Mouse (Mus musculus) liver, embryonic 15.5 days (tissue): Measurements from ENCODE around the gene T2. TPM values are rescaled to one million over a fixed set of nuclear protein-coding genes. Genes with fewer than 3 reads are reported as not detected.
"Not testable (repeated sequence)": the region's sequence is repeated elsewhere in the genome, so short reads cannot be mapped to it uniquely, and the experiment has no call there.

Experiments used
- ATAC-seq: fragments of 200-750 bp; cut with Nextera tagmentation; 2 replicates; pipeline ENCODE4 v1.8.0; 2017; ENCODE audit warnings: moderate number of reproducible peaks, mild to moderate bottlenecking, moderate library complexity; ENCODE audit not compliant: insufficient read depth
- H3K27ac ChIP-seq: fragments of 300-500 bp; sonication (generic); replicated peaks from 2 replicates; pipeline ENCODE4 v1.5.1; 2015; ENCODE audit warnings: mild to moderate bottlenecking, inconsistent platforms
- H3K27me3 ChIP-seq: fragments of 300-500 bp; sonication (generic); 2 replicates; pipeline ENCODE4 v1.6.1; 2015; ENCODE audit warnings: mild to moderate bottlenecking, inconsistent platforms
- H3K36me3 ChIP-seq: fragments of 300-500 bp; sonication (generic); replicated peaks from 2 replicates; pipeline ENCODE4 v1.6.1; 2015; ENCODE audit warnings: moderate library complexity, mild to moderate bottlenecking, inconsistent platforms
- H3K4me1 ChIP-seq: fragments of 300-500 bp; sonication (generic); replicated peaks from 2 replicates; pipeline ENCODE4 v1.6.1; 2015; ENCODE audit warnings: inconsistent platforms
- H3K4me2 ChIP-seq: fragments of 300-500 bp; sonication (generic); 2 replicates; pipeline ENCODE4 v1.6.1; 2015; ENCODE audit warnings: moderate library complexity, mild to moderate bottlenecking, inconsistent platforms
- H3K4me3 ChIP-seq: fragments of 300-500 bp; sonication (generic); replicated peaks from 2 replicates; pipeline ENCODE4 v1.5.1; 2015; ENCODE audit warnings: mild to moderate bottlenecking, inconsistent platforms
- H3K9ac ChIP-seq: fragments of 300-500 bp; sonication (generic); 2 replicates; pipeline ENCODE4 v1.6.1; 2015; ENCODE audit warnings: moderate library complexity, mild to moderate bottlenecking, inconsistent platforms
- H3K9me3 ChIP-seq: fragments of 300-500 bp; sonication (generic); replicated peaks from 2 replicates; pipeline ENCODE4 v1.6.1; 2016; ENCODE audit warnings: inconsistent platforms
- WGBS: fragments of 180-500 bp; shearing (Covaris S2); methylation state at CpG from one replicate; pipeline ENCODE4 v1.1.7; 2015; ENCODE audit warnings: mixed read lengths; ENCODE audit not compliant: insufficient replicate concordance; 5-methylcytosine and 5-hydroxymethylcytosine counted together
- polyA plus RNA-seq: library from polyadenylated mRNA; unstranded; fragments of >200 nt; fragmentation: Nextera tagmentation; extraction: Ambion mirVana; gene quantifications from 2 replicates; pipeline ENCODE4 v1.2.1, GENCODE M21; 2015

The T2 gene
- not detected in 2 replicates for polyA plus RNA-seq

- Histone ChIP-seq H3K36me3 (no peaks in the 10 kb centered on the region), H3K4me1 (no peaks in the 10 kb centered on the region), H3K4me3 (no peak within 1 kb of the TSS), H3K27me3 (no peaks in the 10 kb centered on the region), H3K27ac (no peak within 1 kb of the TSS), H3K4me2 (no peak within 1 kb of the TSS), H3K9me3 (no peaks in the 10 kb centered on the region), H3K9ac (no peak within 1 kb of the TSS)
- WGBS = 56% methylated on average over 6 of the region's 6 CpGs
- no peak for ATAC-seq
Observed at GRCm38 (mm10) chr17:8355692-8356091, at the start of gene T2. Gene T2 (plus strand): TSS chr17:8355992.

DNA sequence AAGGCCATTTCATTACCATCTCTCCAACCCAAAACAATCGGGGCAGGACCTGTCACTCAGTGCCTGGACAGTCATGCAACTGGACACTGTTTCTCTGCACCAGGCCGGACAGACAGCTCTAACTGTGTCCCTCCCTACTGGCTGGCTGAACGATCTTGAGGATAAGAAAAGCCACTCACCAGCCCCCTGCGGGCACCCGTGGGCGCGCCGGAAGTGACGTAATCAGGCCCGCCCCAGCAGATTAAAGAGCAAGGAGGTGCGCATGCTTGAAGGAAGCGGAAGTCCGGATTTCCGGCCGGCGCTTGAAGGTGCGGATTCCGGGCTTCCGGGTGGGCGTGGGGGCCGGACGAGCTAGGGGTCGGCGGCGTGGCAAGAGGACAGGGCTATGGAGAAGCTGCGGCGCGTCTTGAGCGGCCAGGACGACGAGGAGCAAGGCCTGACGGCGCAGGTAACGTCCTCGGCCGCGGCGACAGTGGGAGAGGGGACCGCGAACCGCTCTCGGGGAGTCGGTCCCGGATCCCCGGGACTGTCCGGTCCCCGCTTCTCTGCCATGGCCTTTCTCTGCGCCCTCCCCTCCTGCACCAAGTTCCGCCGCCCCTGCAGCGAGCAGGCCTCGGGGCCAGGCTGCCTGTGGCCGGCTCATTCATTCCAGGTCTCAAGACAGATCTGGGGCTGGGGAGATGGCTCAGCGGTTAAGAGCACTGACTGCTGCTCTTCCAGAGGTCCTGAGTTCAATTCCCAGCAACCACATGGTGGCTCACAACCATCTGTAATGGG is 44.8 kb upstream of the T2 start, which contains the start of gene Sft2d1:
TSS of gene Sft2d1 (plus strand) at position 265 of the 777 bp plus-strand sequence.
- ATAC-seq = peak; percentile 94
- peak within 1 kb of the TSS; percentile 74 for H3K4me2 ChIP-seq
- WGBS = under 1% methylated on average over 54 of the region's 54 CpGs

GRCm38 (mm10) chr17:8311751-8312150 is 44.0 kb upstream of the T2 start:
- ATAC-seq = no peak
- Histone ChIP-seq H3K9me3 (no peaks in the 10 kb centered on the region), H3K27me3 (no peaks in the 10 kb centered on the region)

More for the DNA sequence above, 44.8 kb upstream of the T2 start, which contains the start of gene Sft2d1:
- peak within 1 kb of the TSS; percentile 70 for H3K27ac ChIP-seq
- H3K9me3 ChIP-seq = no peaks in the 10 kb centered on the region
- H3K4me3 ChIP-seq = peak within 1 kb of the TSS; percentile 90
- no peaks in the 10 kb centered on the region for H3K36me3 ChIP-seq
- H3K27me3 ChIP-seq = no peaks in the 10 kb centered on the region
- peaks cover 25% of the 10 kb centered on the region for H3K4me1 ChIP-seq
- H3K9ac ChIP-seq = peak within 1 kb of the TSS; percentile 78

GRCm38 (mm10) chr17:8313976-8314375 is 41.8 kb upstream of the T2 start:
- no peak for ATAC-seq
- Histone ChIP-seq H3K4me2 (no peak overlapping the region), H3K4me1 (peaks cover 25% of the 10 kb centered on the region), H3K27ac (no peak overlapping the region), H3K9me3 (no peaks in the 10 kb centered on the region), H3K9ac (no peak overlapping the region), H3K27me3 (no peaks in the 10 kb centered on the region), H3K36me3 (no peaks in the 10 kb centered on the region), H3K4me3 (no peak overlapping the region)
- 63% methylated on average over 3 of the region's 3 CpGs for WGBS

More at GRCm38 (mm10) chr17:8311751-8312150, 44.0 kb upstream of the T2 start:
- 23% methylated on average over 3 of the region's 3 CpGs for WGBS
- Histone ChIP-seq H3K27ac (no peak overlapping the region; the same call in 1 of the 2 replicates), H3K9ac (peak overlapping the region; percentile 78), H3K4me1 (peaks cover 25% of the 10 kb centered on the region), H3K36me3 (no peaks in the 10 kb centered on the region), H3K4me3 (peak overlapping the region; percentile 90), H3K4me2 (peak overlapping the region; percentile 74)

GRCm38 (mm10) chr17:8316251-8316650 is 39.5 kb upstream of the T2 start:
- Histone ChIP-seq H3K27ac (no peak overlapping the region), H3K4me3 (no peak overlapping the region), H3K4me2 (no peak overlapping the region), H3K4me1 (peaks cover 25% of the 10 kb centered on the region), H3K9me3 (no peaks in the 10 kb centered on the region), H3K36me3 (peaks cover 1% of the 10 kb centered on the region; the same call in 1 of the 2 replicates), H3K27me3 (no peaks in the 10 kb centered on the region), H3K9ac (no peak overlapping the region)
- 67% methylated on average over 1 of the region's 1 CpGs for WGBS
- ATAC-seq = no peak

GRCm38 (mm10) chr17:8326877-8327276 is 28.9 kb upstream of the T2 start:
- 91% methylated on average over 10 of the region's 11 CpGs for WGBS
- not testable (repeated sequence) for H3K9ac ChIP-seq, H3K4me1 ChIP-seq, H3K27me3 ChIP-seq, H3K4me3 ChIP-seq, H3K27ac ChIP-seq, ATAC-seq, H3K4me2 ChIP-seq, H3K9me3 ChIP-seq
- H3K36me3 ChIP-seq = peaks cover 21% of the 10 kb centered on the region

DNA sequence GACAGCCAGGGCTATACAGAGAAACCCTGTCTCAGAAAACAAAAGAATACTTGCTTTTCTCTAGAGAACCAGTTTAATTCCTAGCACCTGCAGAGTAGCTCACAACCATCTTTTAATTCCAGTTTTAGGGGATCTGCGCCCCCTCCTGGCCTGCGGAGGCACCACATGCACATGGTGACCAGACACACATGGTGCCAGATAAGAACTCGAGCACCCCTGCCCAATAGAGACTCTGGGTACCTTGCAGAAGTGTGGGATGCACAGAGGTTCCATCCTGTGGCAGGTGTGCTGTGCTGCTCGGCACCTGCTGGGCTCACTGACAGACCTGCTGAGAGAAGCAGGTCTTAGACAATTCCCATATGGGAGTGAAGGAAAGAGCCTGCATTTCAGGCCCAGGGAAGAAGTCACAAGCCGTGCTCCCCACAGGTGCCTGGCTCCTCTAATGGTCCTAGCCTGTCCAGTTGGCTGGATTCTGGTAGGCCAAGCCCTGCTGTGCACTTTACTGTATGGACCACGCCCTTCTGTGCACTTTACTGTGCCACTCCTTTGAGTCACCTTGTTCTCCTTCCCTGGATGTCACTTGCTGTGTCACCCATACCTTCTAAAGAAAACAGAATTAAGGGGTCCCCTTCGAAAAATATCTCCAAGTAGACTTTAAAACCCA is 27.1 kb upstream of the T2 start:
- Histone ChIP-seq H3K4me1 (no peaks in the 10 kb centered on the region), H3K9me3 (no peaks in the 10 kb centered on the region), H3K4me2 (no peak overlapping the region), H3K27me3 (no peaks in the 10 kb centered on the region), H3K27ac (no peak overlapping the region), H3K9ac (no peak overlapping the region), H3K4me3 (no peak overlapping the region), H3K36me3 (peaks cover 14% of the 10 kb centered on the region)
- no peak for ATAC-seq
- WGBS = 58% methylated on average over 7 of the region's 7 CpGs

DNA sequence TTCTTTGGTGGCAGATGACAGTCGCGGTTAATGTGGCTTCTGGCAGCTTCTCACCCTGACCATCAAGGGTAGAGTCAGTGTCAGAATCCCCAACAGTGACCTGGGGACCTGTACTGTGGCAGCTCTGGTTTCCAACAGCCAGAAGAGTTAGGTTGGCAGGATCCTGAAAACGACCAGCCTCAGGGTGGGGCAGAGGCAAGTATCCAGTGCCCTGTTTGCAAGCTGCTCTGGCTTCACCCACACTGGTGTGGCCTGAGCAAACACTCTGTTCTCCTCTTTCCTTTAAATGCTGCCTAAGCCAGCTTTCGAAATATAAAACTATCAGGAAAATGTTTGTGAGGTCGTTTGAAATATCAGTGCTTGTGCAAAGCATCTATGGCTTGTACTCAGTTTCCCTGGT is 25.2 kb upstream of the T2 start:
- no peak for ATAC-seq
- H3K9me3 ChIP-seq = no peaks in the 10 kb centered on the region
- no peaks in the 10 kb centered on the region for H3K27me3 ChIP-seq
- H3K36me3 ChIP-seq = peaks cover 11% of the 10 kb centered on the region
- no peak overlapping the region for H3K4me2 ChIP-seq
- WGBS = 63% methylated on average over 5 of the region's 5 CpGs
- H3K9ac ChIP-seq = no peak overlapping the region
- no peaks in the 10 kb centered on the region for H3K4me1 ChIP-seq
- H3K4me3 ChIP-seq = no peak overlapping the region
- no peak overlapping the region for H3K27ac ChIP-seq

DNA sequence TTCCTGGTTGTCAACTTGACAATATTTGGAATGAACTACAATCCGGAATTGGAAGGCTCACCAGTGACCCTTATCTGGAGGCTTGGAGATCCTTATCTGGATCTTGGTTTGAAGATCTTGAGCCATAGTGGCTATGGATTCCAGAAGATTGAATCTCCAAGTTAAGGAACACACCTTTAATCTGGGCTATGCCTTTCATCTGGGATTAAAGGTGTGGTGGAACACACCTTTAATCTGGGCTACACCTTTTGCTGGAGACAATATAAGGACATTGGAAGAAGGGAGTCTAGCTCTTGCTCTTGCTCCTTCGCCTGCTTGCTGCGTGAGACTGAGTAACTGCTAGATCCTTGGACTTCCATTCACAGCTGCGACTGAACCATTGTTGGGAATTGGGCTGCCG is 18.6 kb upstream of the T2 start, which contains the start of gene Prr18:
TSS of gene Prr18 (plus strand) at position 301 of the 400 bp plus-strand sequence.
- not testable (repeated sequence) for ATAC-seq, H3K9ac ChIP-seq, H3K4me3 ChIP-seq, H3K36me3 ChIP-seq, H3K27ac ChIP-seq, H3K4me1 ChIP-seq, H3K4me2 ChIP-seq, H3K9me3 ChIP-seq
- peaks cover 45% of the 10 kb centered on the region for H3K27me3 ChIP-seq
- WGBS = 66% methylated on average over 2 of the region's 5 CpGs

DNA sequence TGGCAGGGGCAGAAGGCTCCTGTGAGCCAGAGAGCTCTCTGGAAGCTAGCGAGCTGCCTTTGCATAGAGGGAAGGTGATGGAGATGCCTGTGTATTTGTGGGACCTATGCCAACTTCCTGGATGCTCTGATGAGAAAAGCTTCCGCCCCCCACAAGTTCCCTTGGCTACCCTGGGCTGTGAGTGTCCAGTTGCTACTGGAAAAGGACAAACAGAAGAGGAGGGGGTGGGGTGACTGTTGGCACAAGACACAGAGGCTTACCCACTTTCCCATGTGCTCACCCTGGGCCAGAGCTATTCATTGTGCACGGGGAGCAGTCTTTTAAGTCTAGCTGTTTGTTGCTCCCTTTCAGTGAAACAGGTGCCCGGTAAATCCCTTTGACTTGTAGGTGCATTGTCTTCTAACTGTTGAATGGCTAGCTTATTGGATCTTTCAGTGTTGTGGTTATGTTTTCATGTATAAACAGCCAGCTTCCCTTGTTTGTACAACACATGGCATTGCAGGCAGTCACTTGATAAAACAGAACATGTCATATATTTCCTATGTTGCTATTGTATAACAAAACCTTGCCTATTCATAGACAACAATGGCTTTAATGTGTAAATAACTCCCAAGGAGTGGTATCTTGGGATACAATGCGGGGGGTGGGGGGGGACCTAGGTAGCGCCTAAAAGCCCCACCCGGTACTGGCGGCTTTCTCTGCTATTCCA is 16.0 kb upstream of the T2 start:
- peaks cover 59% of the 10 kb centered on the region for H3K27me3 ChIP-seq
- 22% methylated on average over 8 of the region's 8 CpGs for WGBS

More for the DNA sequence above, 16.0 kb upstream of the T2 start:
- peaks cover 8% of the 10 kb centered on the region for H3K4me1 ChIP-seq
- no peak overlapping the region for H3K27ac ChIP-seq
- ATAC-seq = no peak
- no peaks in the 10 kb centered on the region for H3K36me3 ChIP-seq
- no peak overlapping the region for H3K4me3 ChIP-seq
- H3K4me2 ChIP-seq = no peak overlapping the region
- no peak overlapping the region for H3K9ac ChIP-seq
- no peaks in the 10 kb centered on the region for H3K9me3 ChIP-seq
